In genomic region chrX:106853523-106854300, GRCm38 (mm10) we compare ENCODE assay signal across 34 mouse cellular contexts. TPM values are rescaled to one million over a fixed set of nuclear protein-coding genes. Genes with fewer than 3 reads are reported as not detected.
A peak's percentile ranks its signal among the peaks of the same experiment; 100 is the strongest.
DNase-seq lines count a peak whose midpoint lies in the region; ATAC-seq lines count a peak whose summit lies in the region.
"Had no signal": no experiment of that assay in that cellular context is flagged by ENCODE, and none has a peak within 500 bp of the region (broad histone marks: within the 10 kb centered on the region; RNA-seq: fewer than 3 reads in every experiment).

No protein-coding gene starts in this region.

- no peaks in the 10 kb centered on the region for H3K4me1 ChIP-seq in embryonic facial prominence, embryonic 14.5 days (ENCODE audit: control insufficient read depth, insufficient read depth, low read length)
- no peaks in the 10 kb centered on the region for H3K4me1 ChIP-seq in embryonic facial prominence, embryonic 10.5 days
- H3K4me1 ChIP-seq in heart, embryonic 11.5 days (ENCODE audit: control insufficient read depth, insufficient read depth, low read length) = no peaks in the 10 kb centered on the region
- H3K4me1 ChIP-seq: embryonic facial prominence, embryonic 12.5 days; forebrain, embryonic 10.5 days; forebrain, embryonic 15.5 days; heart, embryonic 15.5 days; hindbrain, embryonic 12.5 days; intestine, embryonic 15.5 days; limb, embryonic 12.5 days; liver, embryonic 15.5 days; midbrain, embryonic 10.5 days; midbrain, embryonic 15.5 days had no signal

- 67% methylated on average over 3 of the region's 3 CpGs for WGBS in embryonic facial prominence, embryonic 14.5 days
- 79% methylated on average over 3 of the region's 3 CpGs for WGBS in embryonic facial prominence, embryonic 10.5 days
- WGBS in heart, embryonic 11.5 days (ENCODE audit: insufficient replicate concordance) = 72% methylated on average over 3 of the region's 3 CpGs

- no peaks in the 10 kb centered on the region for H3K36me3 ChIP-seq in embryonic facial prominence, embryonic 14.5 days (ENCODE audit: control insufficient read depth, insufficient read depth, low read length)
- no peaks in the 10 kb centered on the region for H3K36me3 ChIP-seq in embryonic facial prominence, embryonic 10.5 days (replicated peaks)
- no peaks in the 10 kb centered on the region for H3K36me3 ChIP-seq in heart, embryonic 11.5 days (ENCODE audit: control insufficient read depth, insufficient read depth, low read length)
- H3K36me3 ChIP-seq: embryonic facial prominence, embryonic 12.5 days; forebrain, embryonic 10.5 days; forebrain, embryonic 15.5 days; G1E; heart, embryonic 15.5 days; hindbrain, embryonic 12.5 days; intestine, embryonic 15.5 days; limb, embryonic 12.5 days; liver, embryonic 15.5 days; midbrain, embryonic 10.5 days; midbrain, embryonic 15.5 days had no signal

- peak; percentile 62 for DNase-seq in embryonic facial prominence, embryonic 14.5 days (ENCODE audit: low spot score)
- no peak for DNase-seq in embryonic facial prominence, embryonic 10.5 days (ENCODE audit: low spot score)
- peak; percentile 93 for DNase-seq in heart, adult 11 months
- no peak for DNase-seq in heart, postnatal 36 days
- DNase-seq in heart, postnatal 14 days = peak; percentile 9 to 10
- DNase-seq in skeletal muscle tissue, adult 2 months (ENCODE audit: low read depth, low spot score) = peak; percentile 68
- DNase-seq: adrenal gland, postnatal 10 days; cerebellum, adult 9-10 months; cerebellum, postnatal 36 days; kidney, adult 2 months; kidney, postnatal 36 days; right cerebral cortex, postnatal 25 days; spleen, adult 18-20 months; thymus, postnatal 14 days had no signal

- no peak overlapping the region for H3K4me2 ChIP-seq in embryonic facial prominence, embryonic 14.5 days (ENCODE audit: low read depth, low read length)
- no peak overlapping the region for H3K4me2 ChIP-seq in heart, embryonic 11.5 days
- H3K4me2 ChIP-seq: embryonic facial prominence, embryonic 12.5 days; forebrain, embryonic 15.5 days; heart, embryonic 15.5 days; hindbrain, embryonic 12.5 days; intestine, embryonic 15.5 days; limb, embryonic 12.5 days; liver, embryonic 15.5 days; midbrain, embryonic 15.5 days had no signal

- H3K9me3 ChIP-seq in embryonic facial prominence, embryonic 14.5 days (ENCODE audit: control insufficient read depth, low read length) = no peaks in the 10 kb centered on the region
- H3K9me3 ChIP-seq in embryonic facial prominence, embryonic 10.5 days = no peaks in the 10 kb centered on the region
- no peaks in the 10 kb centered on the region for H3K9me3 ChIP-seq in heart, embryonic 11.5 days (replicated peaks; ENCODE audit: control insufficient read depth, low read length)
- H3K9me3 ChIP-seq: embryonic facial prominence, embryonic 12.5 days; forebrain, embryonic 10.5 days; forebrain, embryonic 15.5 days; G1E; heart, embryonic 15.5 days; hindbrain, embryonic 12.5 days; intestine, embryonic 15.5 days; limb, embryonic 12.5 days; liver, embryonic 15.5 days; midbrain, embryonic 10.5 days; midbrain, embryonic 15.5 days had no signal

- H3K27me3 ChIP-seq in embryonic facial prominence, embryonic 14.5 days (replicated peaks; ENCODE audit: control insufficient read depth, insufficient read depth, low read length) = no peaks in the 10 kb centered on the region
- peaks cover 14% of the 10 kb centered on the region for H3K27me3 ChIP-seq in embryonic facial prominence, embryonic 10.5 days (replicated peaks; ENCODE audit: low read depth, poor library complexity, severe bottlenecking)
- H3K27me3 ChIP-seq in heart, embryonic 11.5 days (ENCODE audit: control insufficient read depth, insufficient read depth, low read length) = no peaks in the 10 kb centered on the region
- H3K27me3 ChIP-seq: embryonic facial prominence, embryonic 12.5 days; forebrain, embryonic 15.5 days; heart, embryonic 15.5 days; hindbrain, embryonic 12.5 days; intestine, embryonic 15.5 days; limb, embryonic 12.5 days; liver, embryonic 15.5 days; midbrain, embryonic 15.5 days had no signal

- no peak for ATAC-seq in embryonic facial prominence, embryonic 14.5 days (ENCODE audit: low read depth)
- ATAC-seq in heart, embryonic 11.5 days (replicated peaks; ENCODE audit: insufficient number of reproducible peaks, low FRiP score, low TSS enrichment) = no peak
- ATAC-seq: forebrain, embryonic 15.5 days; hindbrain, postnatal 0 days; intestine, embryonic 15.5 days; midbrain, embryonic 15.5 days; Patski had no signal

- no peak overlapping the region for H3K4me3 ChIP-seq in embryonic facial prominence, embryonic 14.5 days (ENCODE audit: low read depth, low read length)
- H3K4me3 ChIP-seq in embryonic facial prominence, embryonic 10.5 days = no peak overlapping the region
- no peak overlapping the region for H3K4me3 ChIP-seq in heart, embryonic 11.5 days (ENCODE audit: low read depth, low read length)
- H3K4me3 ChIP-seq: embryonic facial prominence, embryonic 12.5 days; forebrain, embryonic 10.5 days; forebrain, embryonic 15.5 days; heart, embryonic 15.5 days; hindbrain, embryonic 12.5 days; intestine, embryonic 15.5 days; layer of hippocampus, adult 2 months; left cerebral cortex, adult 2 months; limb, embryonic 12.5 days; liver, embryonic 15.5 days; midbrain, embryonic 10.5 days; midbrain, embryonic 15.5 days had no signal

- H3K9ac ChIP-seq in embryonic facial prominence, embryonic 14.5 days (ENCODE audit: low read depth, low read length) = no peak overlapping the region
- H3K9ac ChIP-seq in heart, embryonic 11.5 days (ENCODE audit: low read depth, low read length) = no peak overlapping the region
- H3K9ac ChIP-seq: embryonic facial prominence, embryonic 12.5 days; forebrain, embryonic 15.5 days; heart, embryonic 15.5 days; hindbrain, embryonic 12.5 days; intestine, embryonic 15.5 days; limb, embryonic 12.5 days; liver, embryonic 15.5 days; midbrain, embryonic 15.5 days had no signal

- H3K27ac ChIP-seq in embryonic facial prominence, embryonic 14.5 days (replicated peaks; ENCODE audit: low read depth, low read length) = no peak overlapping the region
- no peak overlapping the region for H3K27ac ChIP-seq in embryonic facial prominence, embryonic 10.5 days (replicated peaks)
- H3K27ac ChIP-seq in heart, embryonic 11.5 days (ENCODE audit: low read depth, low read length) = no peak overlapping the region
- H3K27ac ChIP-seq: embryonic facial prominence, embryonic 12.5 days; forebrain, embryonic 10.5 days; forebrain, embryonic 15.5 days; heart, embryonic 15.5 days; hindbrain, embryonic 12.5 days; hindbrain, postnatal 0 days; intestine, embryonic 15.5 days; layer of hippocampus, adult 2 months; left cerebral cortex, adult 2 months; limb, embryonic 12.5 days; liver, embryonic 15.5 days; midbrain, embryonic 10.5 days; midbrain, embryonic 15.5 days had no signal

- intact Hi-C loops in heart, postnatal 36 days (cut with DNase I) = no loop called here
- intact Hi-C loops in heart, postnatal 14 days (cut with DNase I) = no loop called here

RNA-seq across cellular contexts. Expression of gene Rtl3, which starts 13.3 kb away (rescaled TPM):
- polyA plus RNA-seq in embryonic facial prominence, embryonic 14.5 days (2014; fragmentation: Nextera tagmentation; extraction: Ambion mirVana) = 114 and 129 TPM in 2 replicates
- polyA plus RNA-seq in embryonic facial prominence, embryonic 10.5 days (2016; fragmentation: Nextera tagmentation; extraction: Ambion mirVana) = 1.4 and 3.8 TPM in 2 replicates
- under 1 TPM; 0.46 to 0.92 TPM for total RNA-seq in heart, postnatal 36 days (2021)
- total RNA-seq in heart, postnatal 14 days (2021) = 1 to 10 TPM; 1.5 to 1.6 TPM
- 4.1 and 4.3 TPM in 2 replicates for polyA plus RNA-seq in heart, embryonic 11.5 days (2014; fragmentation: Nextera tagmentation; extraction: Ambion mirVana)
- total RNA-seq: left cerebral cortex, adult 2 months; liver, adult 2 months; megakaryocyte progenitor cell, adult 5-6 weeks; neutrophil, adult 5-6 weeks had no signal
- polyA plus RNA-seq: C2C12; G1E; liver, adult 2 months; Patski had no signal

Comparison
In these comparisons a context has a peak if more than half of its experiments do, and no peak if none do; other contexts are left out.
1. DNase-seq: peak in embryonic facial prominence, embryonic 14.5 days (single experiment), heart, adult 11 months (single experiment), heart, postnatal 14 days (2 of 2) and skeletal muscle tissue, adult 2 months (single experiment); none in embryonic facial prominence, embryonic 10.5 days (single experiment) and heart, postnatal 36 days (0 of 2).
2. RNA of gene Rtl3, which starts 13.3 kb away (polyA plus RNA-seq): 114 to 129 TPM in embryonic facial prominence, embryonic 14.5 days; 4.1 to 4.3 TPM in heart, embryonic 11.5 days and 1.4 to 3.8 TPM in embryonic facial prominence, embryonic 10.5 days; every median in the first group is over 10 times any median in the second.